Mouse (Mus musculus): ENCODE data around the gene Rassf4. TPM values are rescaled to one million over a fixed set of nuclear protein-coding genes. Genes with fewer than 3 reads are reported as not detected.

The Rassf4 gene
- polyA plus RNA-seq, 1 experiment from 2014 or later = 6.5 TPM

- H3K9me3 ChIP-seq (replicated peaks) = no peaks in the 10 kb centered on the region
- H3K27me3 ChIP-seq = no peaks in the 10 kb centered on the region
- no peak overlapping the region for H3K4me2 ChIP-seq
- no peak overlapping the region for H3K9ac ChIP-seq
- no peak overlapping the region for H3K27ac ChIP-seq
- H3K4me1 ChIP-seq (replicated peaks) = peaks cover 47% of the 10 kb centered on the region
- no peak for ATAC-seq (replicated peaks; ENCODE audit: insufficient number of reproducible peaks, insufficient read depth, low FRiP score, low read depth)
- no peaks in the 10 kb centered on the region for H3K36me3 ChIP-seq
- H3K4me3 ChIP-seq = no peak overlapping the region
- WGBS = 17% methylated on average over 5 of the region's 5 CpGs
These were observed 2.7 kb downstream of the Rassf4 start for GRCm38 (mm10) chr6:116671031-116671430.

GRCm38 (mm10) chr6:116670144-116670543 is 3.6 kb downstream of the Rassf4 start:
- WGBS = 54% methylated on average over 6 of the region's 6 CpGs
- Histone ChIP-seq H3K27me3 (no peaks in the 10 kb centered on the region), H3K36me3 (no peaks in the 10 kb centered on the region), H3K9me3 (replicated peaks) (no peaks in the 10 kb centered on the region), H3K4me2 (no peak overlapping the region), H3K9ac (no peak overlapping the region), H3K27ac (no peak overlapping the region), H3K4me1 (replicated peaks) (peaks cover 53% of the 10 kb centered on the region), H3K4me3 (no peak overlapping the region)
- no peak for ATAC-seq (replicated peaks; ENCODE audit: insufficient number of reproducible peaks, insufficient read depth, low FRiP score, low read depth)

- 45% methylated on average over 11 of the region's 11 CpGs for WGBS
- no peak for ATAC-seq (replicated peaks; ENCODE audit: insufficient number of reproducible peaks, insufficient read depth, low FRiP score, low read depth)
These were observed 4.9 kb downstream of the Rassf4 start for GRCm38 (mm10) chr6:116668682-116669470.

GRCm38 (mm10) chr6:116667382-116667781 is 6.4 kb downstream of the Rassf4 start:
- Histone ChIP-seq H3K4me1 (replicated peaks) (peaks cover 37% of the 10 kb centered on the region), H3K4me3 (no peak overlapping the region), H3K27me3 (no peaks in the 10 kb centered on the region), H3K9ac (no peak overlapping the region), H3K27ac (no peak overlapping the region), H3K4me2 (no peak overlapping the region), H3K9me3 (replicated peaks) (no peaks in the 10 kb centered on the region), H3K36me3 (no peaks in the 10 kb centered on the region)
- 71% methylated on average over 3 of the region's 3 CpGs for WGBS
- no peak for ATAC-seq (replicated peaks; ENCODE audit: insufficient number of reproducible peaks, insufficient read depth, low FRiP score, low read depth)

More at GRCm38 (mm10) chr6:116668682-116669470, 4.9 kb downstream of the Rassf4 start:
- Histone ChIP-seq H3K36me3 (no peaks in the 10 kb centered on the region), H3K9ac (no peak overlapping the region), H3K27me3 (no peaks in the 10 kb centered on the region), H3K4me2 (no peak overlapping the region), H3K27ac (no peak overlapping the region), H3K4me1 (replicated peaks) (peaks cover 51% of the 10 kb centered on the region), H3K4me3 (no peak overlapping the region), H3K9me3 (replicated peaks) (no peaks in the 10 kb centered on the region)

- 80% methylated on average over 3 of the region's 3 CpGs for WGBS
- H3K4me2 ChIP-seq = no peak overlapping the region
These were observed 6.9 kb downstream of the Rassf4 start for GRCm38 (mm10) chr6:116666892-116667291.

GRCm38 (mm10) chr6:116666085-116666750 is 7.5 kb downstream of the Rassf4 start:
- Histone ChIP-seq H3K27me3 (no peaks in the 10 kb centered on the region), H3K4me1 (replicated peaks) (peaks cover 27% of the 10 kb centered on the region), H3K4me3 (no peak overlapping the region), H3K9ac (no peak overlapping the region), H3K4me2 (no peak overlapping the region), H3K36me3 (no peaks in the 10 kb centered on the region), H3K9me3 (replicated peaks) (no peaks in the 10 kb centered on the region), H3K27ac (no peak overlapping the region)
- WGBS = 86% methylated on average over 12 of the region's 12 CpGs
- ATAC-seq (replicated peaks; ENCODE audit: insufficient number of reproducible peaks, insufficient read depth, low FRiP score, low read depth) = no peak

More at GRCm38 (mm10) chr6:116666892-116667291, 6.9 kb downstream of the Rassf4 start:
- no peak for ATAC-seq (replicated peaks; ENCODE audit: insufficient number of reproducible peaks, insufficient read depth, low FRiP score, low read depth)
- Histone ChIP-seq H3K4me3 (no peak overlapping the region), H3K9me3 (replicated peaks) (no peaks in the 10 kb centered on the region), H3K9ac (no peak overlapping the region), H3K36me3 (no peaks in the 10 kb centered on the region), H3K4me1 (replicated peaks) (peaks cover 34% of the 10 kb centered on the region), H3K27me3 (no peaks in the 10 kb centered on the region), H3K27ac (no peak overlapping the region)

GRCm38 (mm10) chr6:116664830-116665229 is 8.9 kb downstream of the Rassf4 start:
- Histone ChIP-seq H3K9me3 (replicated peaks) (no peaks in the 10 kb centered on the region), H3K4me3 (no peak overlapping the region), H3K27ac (no peak overlapping the region), H3K4me2 (no peak overlapping the region), H3K4me1 (replicated peaks) (peaks cover 13% of the 10 kb centered on the region; the same call in 1 of the 2 replicates), H3K9ac (no peak overlapping the region), H3K27me3 (no peaks in the 10 kb centered on the region), H3K36me3 (no peaks in the 10 kb centered on the region)
- no peak for ATAC-seq (replicated peaks; ENCODE audit: insufficient number of reproducible peaks, insufficient read depth, low FRiP score, low read depth)
- 61% methylated on average over 3 of the region's 3 CpGs for WGBS

GRCm38 (mm10) chr6:116664031-116664430 is 9.7 kb downstream of the Rassf4 start:
- Histone ChIP-seq H3K27me3 (no peaks in the 10 kb centered on the region), H3K9ac (no peak overlapping the region), H3K4me1 (replicated peaks) (peaks cover 13% of the 10 kb centered on the region; the same call in 1 of the 2 replicates), H3K27ac (no peak overlapping the region), H3K4me3 (no peak overlapping the region), H3K36me3 (no peaks in the 10 kb centered on the region), H3K9me3 (replicated peaks) (no peaks in the 10 kb centered on the region), H3K4me2 (no peak overlapping the region)
- 71% methylated on average over 6 of the region's 6 CpGs for WGBS
- ATAC-seq (replicated peaks; ENCODE audit: insufficient number of reproducible peaks, insufficient read depth, low FRiP score, low read depth) = 0 out of 2 replicates have a peak, but pooled peaks have one; percentile 22

GRCm38 (mm10) chr6:116663364-116663763 is 10.4 kb downstream of the Rassf4 start:
- Histone ChIP-seq H3K4me2 (no peak overlapping the region), H3K27ac (no peak overlapping the region), H3K4me1 (replicated peaks) (peaks cover 13% of the 10 kb centered on the region; the same call in 1 of the 2 replicates), H3K4me3 (no peak overlapping the region), H3K27me3 (no peaks in the 10 kb centered on the region), H3K9ac (no peak overlapping the region), H3K9me3 (replicated peaks) (no peaks in the 10 kb centered on the region), H3K36me3 (no peaks in the 10 kb centered on the region)
- WGBS = 80% methylated on average over 2 of the region's 2 CpGs
- ATAC-seq (replicated peaks; ENCODE audit: insufficient number of reproducible peaks, insufficient read depth, low FRiP score, low read depth) = no peak

GRCm38 (mm10) chr6:116653684-116654454 is 19.9 kb downstream of the Rassf4 start:
- no peak for ATAC-seq (replicated peaks; ENCODE audit: insufficient number of reproducible peaks, insufficient read depth, low FRiP score, low read depth)

GRCm38 (mm10) chr6:116653191-116653590 is 20.6 kb downstream of the Rassf4 start:
- no peak for ATAC-seq (replicated peaks; ENCODE audit: insufficient number of reproducible peaks, insufficient read depth, low FRiP score, low read depth)
- no peak overlapping the region for H3K9ac ChIP-seq
- no peak overlapping the region for H3K27ac ChIP-seq
- H3K36me3 ChIP-seq = no peaks in the 10 kb centered on the region
- peaks cover 29% of the 10 kb centered on the region for H3K4me1 ChIP-seq (replicated peaks)
- no peak overlapping the region for H3K4me2 ChIP-seq
- H3K27me3 ChIP-seq = no peaks in the 10 kb centered on the region
- no peaks in the 10 kb centered on the region for H3K9me3 ChIP-seq (replicated peaks)
- no peak overlapping the region for H3K4me3 ChIP-seq
- 73% methylated on average over 3 of the region's 3 CpGs for WGBS

More at GRCm38 (mm10) chr6:116653684-116654454, 19.9 kb downstream of the Rassf4 start:
- H3K4me1 ChIP-seq (replicated peaks) = peaks cover 29% of the 10 kb centered on the region
- H3K36me3 ChIP-seq = no peaks in the 10 kb centered on the region
- no peak overlapping the region for H3K4me3 ChIP-seq
- WGBS = 50% methylated on average over 9 of the region's 9 CpGs
- H3K9me3 ChIP-seq (replicated peaks) = no peaks in the 10 kb centered on the region
- no peak overlapping the region for H3K27ac ChIP-seq
- no peaks in the 10 kb centered on the region for H3K27me3 ChIP-seq
- H3K4me2 ChIP-seq = no peak overlapping the region
- H3K9ac ChIP-seq = no peak overlapping the region

All from heart, embryonic 15.5 days (tissue).